Mouse (Mus musculus): ENCODE data around the gene Higd2a.

DNA sequence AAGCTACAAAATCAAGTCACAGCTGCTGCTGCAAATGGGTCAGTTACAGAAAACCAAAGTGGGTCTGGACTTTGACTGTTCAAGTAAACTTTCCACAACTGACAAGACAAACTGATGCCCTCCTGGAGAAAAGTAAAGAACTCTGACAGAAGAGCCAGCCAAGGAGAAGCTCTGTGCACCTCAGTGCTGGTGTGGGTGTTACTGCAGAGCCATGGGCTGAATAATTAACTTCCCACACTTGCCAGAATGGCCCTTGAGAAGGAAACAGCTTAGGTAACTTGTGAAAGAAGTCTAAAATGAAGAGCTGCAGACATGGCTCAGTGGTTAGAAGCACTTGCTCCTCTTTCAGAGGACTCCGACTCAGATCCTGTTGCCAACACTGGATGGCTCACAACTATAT is 32.4 kb upstream of the Higd2a start:
- TF ChIP-seq CTCF (IDR thresholded peaks at IDR 0.05; ENCODE audit: low read depth, low read length) (no peak), POLR2A (IDR thresholded peaks at IDR 0.05; ENCODE audit: borderline replicate concordance, low read depth, low read length) (no peak)
